Mouse (Mus musculus): ENCODE data around the gene Nr5a2. TPM values are rescaled to one million over a fixed set of nuclear protein-coding genes. Genes with fewer than 3 reads are reported as not detected.

The Nr5a2 gene
- polyA plus RNA-seq, 1 experiment from 2014 or later: 9.0 TPM

GRCm38 (mm10) chr1:136880260-136880659 lies 80.0 kb downstream of the Nr5a2 start:
- Histone ChIP-seq H3K4me3 (ENCODE audit: low read length) (no peak overlapping the region), H3K9ac (ENCODE audit: low read depth, low read length) (no peak overlapping the region), H3K4me2 (ENCODE audit: low read depth, low read length) (no peak overlapping the region), H3K36me3 (ENCODE audit: control insufficient read depth, insufficient read depth, low read length) (0 out of 2 replicates have a peak, but pooled peaks cover 7% of the 10 kb centered on the region), H3K9me3 (ENCODE audit: control insufficient read depth, low read length) (no peaks in the 10 kb centered on the region), H3K27ac (ENCODE audit: low read length) (no peak overlapping the region), H3K4me1 (ENCODE audit: control insufficient read depth, insufficient read depth, low read length) (peaks cover 2% of the 10 kb centered on the region; the same call in 1 of the 2 replicates), H3K27me3 (replicated peaks; ENCODE audit: control insufficient read depth, insufficient read depth, low read length) (no peaks in the 10 kb centered on the region)
- ATAC-seq: peak; percentile 91
- 80% methylated on average over 8 of the region's 8 CpGs for WGBS

GRCm38 (mm10) chr1:136875006-136875405 lies 85.2 kb downstream of the Nr5a2 start:
- ATAC-seq: no peak
- no peak overlapping the region for H3K9ac ChIP-seq (ENCODE audit: low read depth, low read length)
- no peak overlapping the region for H3K27ac ChIP-seq (ENCODE audit: low read length)
- H3K27me3 ChIP-seq (replicated peaks; ENCODE audit: control insufficient read depth, insufficient read depth, low read length): no peaks in the 10 kb centered on the region
- no peaks in the 10 kb centered on the region; the same call in 1 of the 2 replicates for H3K4me1 ChIP-seq (ENCODE audit: control insufficient read depth, insufficient read depth, low read length)
- no peak overlapping the region for H3K4me2 ChIP-seq (ENCODE audit: low read depth, low read length)
- H3K36me3 ChIP-seq (ENCODE audit: control insufficient read depth, insufficient read depth, low read length): no peaks in the 10 kb centered on the region
- H3K4me3 ChIP-seq (ENCODE audit: low read length): no peak overlapping the region
- no peaks in the 10 kb centered on the region for H3K9me3 ChIP-seq (ENCODE audit: control insufficient read depth, low read length)
- 82% methylated on average over 3 of the region's 3 CpGs for WGBS

GRCm38 (mm10) chr1:136868955-136869354 lies 91.3 kb downstream of the Nr5a2 start:
- Histone ChIP-seq H3K9ac (ENCODE audit: low read depth, low read length) (no peak overlapping the region), H3K27ac (ENCODE audit: low read length) (no peak overlapping the region), H3K27me3 (replicated peaks; ENCODE audit: control insufficient read depth, insufficient read depth, low read length) (no peaks in the 10 kb centered on the region), H3K4me1 (ENCODE audit: control insufficient read depth, insufficient read depth, low read length) (no peaks in the 10 kb centered on the region; the same call in 1 of the 2 replicates), H3K4me2 (ENCODE audit: low read depth, low read length) (no peak overlapping the region), H3K4me3 (ENCODE audit: low read length) (no peak overlapping the region), H3K36me3 (ENCODE audit: control insufficient read depth, insufficient read depth, low read length) (no peaks in the 10 kb centered on the region), H3K9me3 (ENCODE audit: control insufficient read depth, low read length) (no peaks in the 10 kb centered on the region)
- 0 out of 2 replicates have a peak, but pooled peaks have one; percentile 59 for ATAC-seq
- WGBS: 48% methylated on average over 6 of the region's 6 CpGs

- no peaks in the 10 kb centered on the region for H3K9me3 ChIP-seq (ENCODE audit: control insufficient read depth, low read length)
- no peak overlapping the region for H3K4me2 ChIP-seq (ENCODE audit: low read depth, low read length)
- H3K4me3 ChIP-seq (ENCODE audit: low read length): no peak overlapping the region
- H3K27me3 ChIP-seq (replicated peaks; ENCODE audit: control insufficient read depth, insufficient read depth, low read length): no peaks in the 10 kb centered on the region
- no peak overlapping the region for H3K27ac ChIP-seq (ENCODE audit: low read length)
- no peak for ATAC-seq
- H3K9ac ChIP-seq (ENCODE audit: low read depth, low read length): no peak overlapping the region
- no peaks in the 10 kb centered on the region; the same call in 1 of the 2 replicates for H3K4me1 ChIP-seq (ENCODE audit: control insufficient read depth, insufficient read depth, low read length)
- H3K36me3 ChIP-seq (ENCODE audit: control insufficient read depth, insufficient read depth, low read length): no peaks in the 10 kb centered on the region
- WGBS: 87% methylated on average over 5 of the region's 5 CpGs
Measured at GRCm38 (mm10) chr1:136868285-136868684, 92.0 kb downstream of the Nr5a2 start.

GRCm38 (mm10) chr1:136866481-136867092 lies 93.7 kb downstream of the Nr5a2 start:
- no peak overlapping the region for H3K9ac ChIP-seq (ENCODE audit: low read depth, low read length)
- H3K9me3 ChIP-seq (ENCODE audit: control insufficient read depth, low read length): no peaks in the 10 kb centered on the region
- H3K27me3 ChIP-seq (replicated peaks; ENCODE audit: control insufficient read depth, insufficient read depth, low read length): no peaks in the 10 kb centered on the region
- no peak for ATAC-seq
- H3K4me1 ChIP-seq (ENCODE audit: control insufficient read depth, insufficient read depth, low read length): no peaks in the 10 kb centered on the region; the same call in 1 of the 2 replicates
- H3K27ac ChIP-seq (ENCODE audit: low read length): no peak overlapping the region
- no peak overlapping the region for H3K4me2 ChIP-seq (ENCODE audit: low read depth, low read length)
- no peaks in the 10 kb centered on the region for H3K36me3 ChIP-seq (ENCODE audit: control insufficient read depth, insufficient read depth, low read length)
- no peak overlapping the region for H3K4me3 ChIP-seq (ENCODE audit: low read length)
- 77% methylated on average over 9 of the region's 9 CpGs for WGBS

GRCm38 (mm10) chr1:136863209-136863608 lies 97.0 kb downstream of the Nr5a2 start:
- no peak overlapping the region for H3K4me2 ChIP-seq (ENCODE audit: low read depth, low read length)
- H3K9ac ChIP-seq (ENCODE audit: low read depth, low read length): no peak overlapping the region
- no peak overlapping the region for H3K4me3 ChIP-seq (ENCODE audit: low read length)
- 0 out of 2 replicates have a peak, but pooled peaks have one; percentile 38 for ATAC-seq
- H3K4me1 ChIP-seq (ENCODE audit: control insufficient read depth, insufficient read depth, low read length): no peaks in the 10 kb centered on the region
- H3K36me3 ChIP-seq (ENCODE audit: control insufficient read depth, insufficient read depth, low read length): no peaks in the 10 kb centered on the region
- no peaks in the 10 kb centered on the region for H3K27me3 ChIP-seq (replicated peaks; ENCODE audit: control insufficient read depth, insufficient read depth, low read length)
- WGBS: 77% methylated on average over 6 of the region's 6 CpGs
- no peak overlapping the region for H3K27ac ChIP-seq (ENCODE audit: low read length)
- no peaks in the 10 kb centered on the region for H3K9me3 ChIP-seq (ENCODE audit: control insufficient read depth, low read length)

- 50% methylated on average over 4 of the region's 4 CpGs for WGBS
- H3K27me3 ChIP-seq (replicated peaks; ENCODE audit: control insufficient read depth, insufficient read depth, low read length): no peaks in the 10 kb centered on the region
Measured at GRCm38 (mm10) chr1:136859454-136859853, 100.8 kb downstream of the Nr5a2 start.

GRCm38 (mm10) chr1:136858724-136859123 lies 101.5 kb downstream of the Nr5a2 start:
- H3K27me3 ChIP-seq (replicated peaks; ENCODE audit: control insufficient read depth, insufficient read depth, low read length): no peaks in the 10 kb centered on the region
- H3K36me3 ChIP-seq (ENCODE audit: control insufficient read depth, insufficient read depth, low read length): no peaks in the 10 kb centered on the region
- WGBS: 60% methylated on average over 4 of the region's 4 CpGs
- no peaks in the 10 kb centered on the region for H3K4me1 ChIP-seq (ENCODE audit: control insufficient read depth, insufficient read depth, low read length)
- H3K9me3 ChIP-seq (ENCODE audit: control insufficient read depth, low read length): no peaks in the 10 kb centered on the region
- no peak for ATAC-seq
- H3K4me2 ChIP-seq (ENCODE audit: low read depth, low read length): no peak overlapping the region
- H3K9ac ChIP-seq (ENCODE audit: low read depth, low read length): no peak overlapping the region
- H3K27ac ChIP-seq (ENCODE audit: low read length): no peak overlapping the region
- no peak overlapping the region for H3K4me3 ChIP-seq (ENCODE audit: low read length)

More at GRCm38 (mm10) chr1:136859454-136859853, 100.8 kb downstream of the Nr5a2 start:
- H3K4me3 ChIP-seq (ENCODE audit: low read length): no peak overlapping the region
- H3K9ac ChIP-seq (ENCODE audit: low read depth, low read length): no peak overlapping the region
- ATAC-seq: 0 out of 2 replicates have a peak, but pooled peaks have one; percentile 18
- H3K36me3 ChIP-seq (ENCODE audit: control insufficient read depth, insufficient read depth, low read length): no peaks in the 10 kb centered on the region
- no peaks in the 10 kb centered on the region for H3K4me1 ChIP-seq (ENCODE audit: control insufficient read depth, insufficient read depth, low read length)
- no peak overlapping the region for H3K27ac ChIP-seq (ENCODE audit: low read length)
- H3K4me2 ChIP-seq (ENCODE audit: low read depth, low read length): no peak overlapping the region
- H3K9me3 ChIP-seq (ENCODE audit: control insufficient read depth, low read length): no peaks in the 10 kb centered on the region

GRCm38 (mm10) chr1:136856104-136856503 lies 104.1 kb downstream of the Nr5a2 start:
- H3K9me3 ChIP-seq (ENCODE audit: control insufficient read depth, low read length): no peaks in the 10 kb centered on the region
- 86% methylated on average over 3 of the region's 3 CpGs for WGBS
- H3K4me2 ChIP-seq (ENCODE audit: low read depth, low read length): no peak overlapping the region
- no peaks in the 10 kb centered on the region for H3K27me3 ChIP-seq (replicated peaks; ENCODE audit: control insufficient read depth, insufficient read depth, low read length)
- H3K4me1 ChIP-seq (ENCODE audit: control insufficient read depth, insufficient read depth, low read length): no peaks in the 10 kb centered on the region
- ATAC-seq: no peak
- H3K27ac ChIP-seq (ENCODE audit: low read length): no peak overlapping the region
- no peak overlapping the region for H3K4me3 ChIP-seq (ENCODE audit: low read length)
- no peaks in the 10 kb centered on the region for H3K36me3 ChIP-seq (ENCODE audit: control insufficient read depth, insufficient read depth, low read length)
- H3K9ac ChIP-seq (ENCODE audit: low read depth, low read length): no peak overlapping the region

- Histone ChIP-seq H3K4me1 (ENCODE audit: control insufficient read depth, insufficient read depth, low read length) (no peaks in the 10 kb centered on the region), H3K9me3 (ENCODE audit: control insufficient read depth, low read length) (no peaks in the 10 kb centered on the region), H3K36me3 (ENCODE audit: control insufficient read depth, insufficient read depth, low read length) (no peaks in the 10 kb centered on the region), H3K4me2 (ENCODE audit: low read depth, low read length) (no peak overlapping the region), H3K9ac (ENCODE audit: low read depth, low read length) (no peak overlapping the region), H3K4me3 (ENCODE audit: low read length) (no peak overlapping the region), H3K27ac (ENCODE audit: low read length) (no peak overlapping the region), H3K27me3 (replicated peaks; ENCODE audit: control insufficient read depth, insufficient read depth, low read length) (no peaks in the 10 kb centered on the region)
- WGBS: 84% methylated on average over 6 of the region's 6 CpGs
- no peak for ATAC-seq
Measured at GRCm38 (mm10) chr1:136848791-136849190, 111.5 kb downstream of the Nr5a2 start.
